Mouse (Mus musculus): Measurements from ENCODE around the gene Wdr83os. TPM values are rescaled to one million over a fixed set of nuclear protein-coding genes. Genes with fewer than 3 reads are reported as not detected.
A peak's percentile ranks its signal among the peaks of the same experiment; 100 is the strongest.

Wdr83os gene
- polyA plus RNA-seq, 1 experiment from 2014 or later, result 133 TPM

DNA sequence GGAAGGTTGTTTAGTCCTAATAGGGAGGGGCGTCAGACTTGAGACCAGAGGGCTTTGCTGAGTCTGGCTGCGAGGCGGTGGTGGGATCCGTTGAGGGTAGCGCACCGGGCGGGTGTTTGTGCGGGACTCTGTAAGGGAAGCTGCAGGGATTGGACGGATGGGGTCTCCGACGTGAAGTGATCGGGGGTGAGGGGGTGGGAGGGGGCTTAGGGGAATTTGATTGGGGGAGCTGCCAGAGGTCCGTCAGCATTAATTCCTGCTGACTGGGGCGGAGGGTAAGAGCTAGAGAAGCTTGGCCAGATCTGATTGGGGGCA, 43.2 kb upstream of the Wdr83os start:
- Histone ChIP-seq H3K27ac (ENCODE audit: low read length) (peak overlapping the region; percentile 97), H3K4me2 (ENCODE audit: low read length) (peak overlapping the region; percentile 98), H3K4me3 (ENCODE audit: low read depth, low read length) (peak overlapping the region; percentile 55), H3K4me1 (ENCODE audit: control insufficient read depth, insufficient read depth, low read length) (peaks cover 33% of the 10 kb centered on the region), H3K27me3 (ENCODE audit: control insufficient read depth, insufficient read depth, low read depth, low read length) (no peaks in the 10 kb centered on the region), H3K36me3 (ENCODE audit: control insufficient read depth, insufficient read depth, low read length) (peaks cover 7% of the 10 kb centered on the region), H3K9ac (ENCODE audit: low read depth, low read length) (peak overlapping the region; percentile 81), H3K9me3 (replicated peaks; ENCODE audit: control insufficient read depth, low read length, poor library complexity, severe bottlenecking) (no peaks in the 10 kb centered on the region)
- WGBS, result 0% methylated on average over 14 of the region's 14 CpGs
- ATAC-seq, result peak; percentile 69

DNA sequence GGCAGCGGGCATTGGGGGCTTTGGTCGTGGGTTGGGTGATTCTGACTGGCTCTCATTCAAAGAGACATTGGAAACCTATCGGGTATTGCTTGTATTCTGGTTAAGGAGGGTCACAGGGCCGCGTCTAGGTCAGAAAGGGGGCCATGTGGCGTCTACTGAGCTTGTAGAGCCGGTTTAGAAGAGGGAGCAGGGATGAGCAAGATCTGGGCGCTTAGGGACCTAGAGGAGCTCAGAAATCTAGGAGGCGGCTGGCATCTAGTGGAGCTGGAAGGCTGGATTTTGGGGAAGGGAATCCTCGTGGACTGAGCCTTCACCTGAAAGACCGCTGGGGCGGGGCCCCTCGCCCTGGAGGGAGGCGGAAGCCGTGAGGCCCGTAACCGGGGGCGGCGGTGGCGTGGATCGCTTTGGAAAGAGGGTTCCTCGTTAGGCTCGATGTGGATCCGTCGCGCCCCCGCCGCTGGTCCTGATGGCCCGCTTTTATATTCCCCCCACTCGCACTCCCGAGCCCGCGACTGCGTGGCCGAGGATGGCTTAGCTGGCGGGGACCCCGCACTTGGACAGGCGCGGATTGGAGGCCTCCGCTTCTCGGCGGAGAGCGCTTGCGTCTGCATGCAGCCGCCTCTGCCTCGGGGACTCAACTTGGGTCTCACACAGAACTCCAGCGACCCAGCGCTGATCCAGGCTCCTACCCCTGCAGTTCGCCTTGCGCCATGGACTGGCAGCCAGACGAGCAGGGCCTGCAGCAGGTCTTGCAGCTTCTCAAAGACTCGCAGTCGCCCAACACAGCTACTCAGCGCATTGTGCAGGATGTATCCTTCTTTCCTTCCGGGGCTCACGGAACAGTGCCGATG, 42.6 kb upstream of the Wdr83os start:
- Histone ChIP-seq H3K36me3 (ENCODE audit: control insufficient read depth, insufficient read depth, low read length) (peaks cover 3% of the 10 kb centered on the region), H3K4me3 (ENCODE audit: low read depth, low read length) (peak overlapping the region; percentile 55), H3K4me2 (ENCODE audit: low read length) (peak overlapping the region; percentile 98), H3K9me3 (replicated peaks; ENCODE audit: control insufficient read depth, low read length, poor library complexity, severe bottlenecking) (no peaks in the 10 kb centered on the region), H3K4me1 (ENCODE audit: control insufficient read depth, insufficient read depth, low read length) (peaks cover 33% of the 10 kb centered on the region), H3K27me3 (ENCODE audit: control insufficient read depth, insufficient read depth, low read depth, low read length) (no peaks in the 10 kb centered on the region), H3K27ac (ENCODE audit: low read length) (peak overlapping the region; percentile 97), H3K9ac (ENCODE audit: low read depth, low read length) (peak overlapping the region; percentile 81)
- WGBS, result under 1% methylated on average over 57 of the region's 57 CpGs
- peak; percentile 12; the same call in 1 of the 2 replicates for ATAC-seq

DNA sequence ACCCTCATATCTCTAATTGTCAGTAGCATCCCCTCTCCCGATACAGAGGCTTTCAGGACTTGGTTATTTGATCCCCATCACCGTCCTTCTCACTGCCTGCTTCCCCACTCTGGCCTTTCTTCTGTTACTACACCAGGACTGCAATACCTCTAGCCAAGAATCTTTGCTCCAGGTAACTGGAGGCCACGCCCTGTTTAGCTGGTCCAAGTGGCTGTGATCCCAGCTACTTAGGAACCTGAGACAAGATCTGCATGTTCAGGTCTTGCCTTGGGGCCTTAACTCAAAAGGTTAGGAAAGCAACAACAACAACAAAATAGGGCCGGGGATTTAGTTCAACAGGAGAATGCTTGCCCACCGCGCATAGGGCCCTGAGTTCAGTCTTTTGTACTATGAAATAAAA, 36.9 kb upstream of the Wdr83os start:
- ATAC-seq, result no peak
- H3K4me2 ChIP-seq (ENCODE audit: low read length), result no peak overlapping the region

DNA sequence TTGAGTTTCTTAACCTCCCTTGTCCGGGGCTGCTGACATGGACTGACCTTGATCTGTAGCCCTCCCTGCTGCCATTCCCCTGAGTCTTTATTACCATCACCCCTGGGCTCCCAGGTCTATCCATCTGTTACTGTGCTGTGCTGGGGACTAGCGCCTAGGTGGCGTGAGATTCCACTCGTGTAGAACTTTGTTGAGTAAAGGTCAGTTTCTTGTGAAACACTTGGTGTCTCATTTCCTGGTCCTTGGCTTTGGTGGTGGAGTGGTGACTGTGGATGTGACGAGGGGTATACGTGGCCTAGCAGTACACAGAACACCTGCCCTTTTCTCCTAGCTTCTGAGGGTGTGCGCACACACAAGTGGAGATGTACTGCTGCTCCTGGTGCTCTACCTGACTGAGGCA, 23.2 kb upstream of the Wdr83os start:
- no peak for ATAC-seq
- Histone ChIP-seq H3K36me3 (ENCODE audit: control insufficient read depth, insufficient read depth, low read length) (peaks cover 16% of the 10 kb centered on the region), H3K27me3 (ENCODE audit: control insufficient read depth, insufficient read depth, low read depth, low read length) (no peaks in the 10 kb centered on the region), H3K4me2 (ENCODE audit: low read length) (no peak overlapping the region), H3K27ac (ENCODE audit: low read length) (no peak overlapping the region), H3K9ac (ENCODE audit: low read depth, low read length) (no peak overlapping the region), H3K4me1 (ENCODE audit: control insufficient read depth, insufficient read depth, low read length) (peaks cover 17% of the 10 kb centered on the region), H3K9me3 (replicated peaks; ENCODE audit: control insufficient read depth, low read length, poor library complexity, severe bottlenecking) (no peaks in the 10 kb centered on the region), H3K4me3 (ENCODE audit: low read depth, low read length) (no peak overlapping the region)
- 83% methylated on average over 7 of the region's 7 CpGs for WGBS

More for the DNA sequence above, 36.9 kb upstream of the Wdr83os start:
- 95% methylated on average over 6 of the region's 6 CpGs for WGBS
- H3K9ac ChIP-seq (ENCODE audit: low read depth, low read length), result no peak overlapping the region
- H3K27ac ChIP-seq (ENCODE audit: low read length), result no peak overlapping the region
- peaks cover 21% of the 10 kb centered on the region for H3K36me3 ChIP-seq (ENCODE audit: control insufficient read depth, insufficient read depth, low read length)
- H3K27me3 ChIP-seq (ENCODE audit: control insufficient read depth, insufficient read depth, low read depth, low read length), result no peaks in the 10 kb centered on the region
- H3K4me3 ChIP-seq (ENCODE audit: low read depth, low read length), result no peak overlapping the region
- H3K9me3 ChIP-seq (replicated peaks; ENCODE audit: control insufficient read depth, low read length, poor library complexity, severe bottlenecking), result no peaks in the 10 kb centered on the region
- H3K4me1 ChIP-seq (ENCODE audit: control insufficient read depth, insufficient read depth, low read length), result peaks cover 7% of the 10 kb centered on the region

DNA sequence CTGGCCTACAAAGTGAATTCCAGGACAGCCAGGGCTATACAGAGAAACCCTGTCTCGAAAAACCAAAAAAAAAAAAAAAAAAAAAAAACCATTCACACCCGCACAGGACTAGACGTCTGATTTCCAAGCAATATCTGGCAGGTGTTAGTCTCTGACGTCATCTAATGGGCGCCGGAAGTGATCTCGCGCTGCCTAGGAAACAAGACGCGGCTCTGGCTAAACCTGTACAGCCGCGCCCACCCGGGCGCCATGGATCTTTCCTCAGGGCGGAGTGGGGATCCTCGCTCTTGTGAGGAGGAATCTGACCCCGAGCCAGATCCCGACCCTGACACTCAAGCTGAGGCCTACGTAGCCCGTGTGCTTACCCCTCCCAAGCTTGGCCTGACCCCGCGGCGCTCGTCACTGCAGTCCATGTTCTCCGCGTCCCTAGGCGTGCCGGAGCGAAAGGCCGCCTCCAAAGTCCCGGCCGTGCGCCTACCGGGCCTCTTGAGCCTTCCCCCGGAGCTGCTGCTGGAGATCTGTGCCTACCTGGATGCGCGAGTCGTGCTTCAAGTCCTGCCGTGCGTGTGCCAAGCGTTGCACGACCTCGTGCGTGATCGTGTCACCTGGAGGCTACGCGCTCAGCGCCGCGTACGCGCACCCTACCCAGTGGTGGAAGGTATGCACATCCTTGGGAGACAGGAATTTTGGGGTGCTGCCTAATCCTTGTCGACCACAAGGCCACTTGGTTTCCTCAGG, 20.5 kb upstream of the Wdr83os start, which contains the start of gene Fbxw9:
Gene Fbxw9, plus strand, starts transcription at position 177 of the 738 bp plus-strand sequence.
- Histone ChIP-seq H3K4me1 (ENCODE audit: control insufficient read depth, insufficient read depth, low read length) (peaks cover 17% of the 10 kb centered on the region), H3K36me3 (ENCODE audit: control insufficient read depth, insufficient read depth, low read length) (peaks cover 12% of the 10 kb centered on the region), H3K27ac (ENCODE audit: low read length) (peak within 1 kb of the TSS; percentile 84), H3K9me3 (replicated peaks; ENCODE audit: control insufficient read depth, low read length, poor library complexity, severe bottlenecking) (no peaks in the 10 kb centered on the region), H3K27me3 (ENCODE audit: control insufficient read depth, insufficient read depth, low read depth, low read length) (no peaks in the 10 kb centered on the region), H3K4me3 (ENCODE audit: low read depth, low read length) (peak within 1 kb of the TSS; percentile 96), H3K4me2 (ENCODE audit: low read length) (peak within 1 kb of the TSS; percentile 63), H3K9ac (ENCODE audit: low read depth, low read length) (peak within 1 kb of the TSS; percentile 88)
- WGBS, result under 1% methylated on average over 52 of the region's 53 CpGs
- peak; percentile 95 for ATAC-seq

DNA sequence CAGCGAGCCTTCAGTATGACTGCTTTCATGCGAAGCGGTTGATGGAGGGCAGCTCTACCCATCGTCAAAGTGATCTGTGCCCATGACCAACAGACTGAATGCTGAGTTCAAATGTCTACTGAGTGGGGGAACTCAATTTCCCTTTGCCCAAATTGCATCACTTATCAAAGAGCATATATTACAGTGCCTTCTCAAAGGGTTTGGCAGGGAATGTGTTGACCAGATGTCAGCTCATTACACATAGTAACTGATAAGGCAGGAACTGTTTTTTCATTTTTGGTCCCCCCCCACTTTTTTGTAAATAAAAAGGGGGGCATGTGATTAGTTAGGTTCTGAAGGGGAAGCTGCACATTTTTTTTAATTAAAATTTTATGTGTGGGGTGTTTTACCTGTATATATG, 17.9 kb upstream of the Wdr83os start:
- no peak for ATAC-seq
- H3K36me3 ChIP-seq (ENCODE audit: control insufficient read depth, insufficient read depth, low read length), result peaks cover 15% of the 10 kb centered on the region
- WGBS, result 94% methylated on average over 4 of the region's 4 CpGs

DNA sequence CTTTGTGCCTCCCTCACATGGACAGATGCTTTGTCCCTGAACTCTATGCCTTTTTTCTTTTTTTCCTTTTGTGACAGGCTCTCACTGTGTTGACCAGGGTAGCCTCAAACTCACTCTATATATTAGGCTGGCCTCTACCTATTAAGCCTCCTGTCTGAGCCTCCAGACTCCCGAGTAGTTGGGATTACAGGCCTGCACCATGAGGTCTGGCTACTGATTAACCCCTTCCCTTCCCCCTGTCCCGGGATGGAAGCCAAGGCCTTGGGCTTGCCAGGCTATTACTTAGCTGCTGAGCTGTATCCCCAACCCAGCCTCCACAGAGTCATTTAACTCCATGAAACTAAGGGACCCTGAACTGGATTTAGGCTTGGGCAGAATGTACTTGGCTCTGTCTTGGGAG, 15.3 kb upstream of the Wdr83os start:
- 37% methylated on average over 2 of the region's 2 CpGs for WGBS
- ATAC-seq, result no peak
- Histone ChIP-seq H3K27me3 (ENCODE audit: control insufficient read depth, insufficient read depth, low read depth, low read length) (no peaks in the 10 kb centered on the region), H3K27ac (ENCODE audit: low read length) (no peak overlapping the region), H3K4me1 (ENCODE audit: control insufficient read depth, insufficient read depth, low read length) (peaks cover 17% of the 10 kb centered on the region), H3K9me3 (replicated peaks; ENCODE audit: control insufficient read depth, low read length, poor library complexity, severe bottlenecking) (no peaks in the 10 kb centered on the region), H3K36me3 (ENCODE audit: control insufficient read depth, insufficient read depth, low read length) (peaks cover 20% of the 10 kb centered on the region), H3K9ac (ENCODE audit: low read depth, low read length) (no peak overlapping the region), H3K4me3 (ENCODE audit: low read depth, low read length) (no peak overlapping the region), H3K4me2 (ENCODE audit: low read length) (no peak overlapping the region)

More for the DNA sequence above, 17.9 kb upstream of the Wdr83os start:
- no peaks in the 10 kb centered on the region for H3K9me3 ChIP-seq (replicated peaks; ENCODE audit: control insufficient read depth, low read length, poor library complexity, severe bottlenecking)
- no peak overlapping the region for H3K4me2 ChIP-seq (ENCODE audit: low read length)
- H3K27ac ChIP-seq (ENCODE audit: low read length), result no peak overlapping the region
- H3K4me1 ChIP-seq (ENCODE audit: control insufficient read depth, insufficient read depth, low read length), result peaks cover 17% of the 10 kb centered on the region
- H3K27me3 ChIP-seq (ENCODE audit: control insufficient read depth, insufficient read depth, low read depth, low read length), result no peaks in the 10 kb centered on the region
- no peak overlapping the region for H3K4me3 ChIP-seq (ENCODE audit: low read depth, low read length)
- H3K9ac ChIP-seq (ENCODE audit: low read depth, low read length), result no peak overlapping the region

DNA sequence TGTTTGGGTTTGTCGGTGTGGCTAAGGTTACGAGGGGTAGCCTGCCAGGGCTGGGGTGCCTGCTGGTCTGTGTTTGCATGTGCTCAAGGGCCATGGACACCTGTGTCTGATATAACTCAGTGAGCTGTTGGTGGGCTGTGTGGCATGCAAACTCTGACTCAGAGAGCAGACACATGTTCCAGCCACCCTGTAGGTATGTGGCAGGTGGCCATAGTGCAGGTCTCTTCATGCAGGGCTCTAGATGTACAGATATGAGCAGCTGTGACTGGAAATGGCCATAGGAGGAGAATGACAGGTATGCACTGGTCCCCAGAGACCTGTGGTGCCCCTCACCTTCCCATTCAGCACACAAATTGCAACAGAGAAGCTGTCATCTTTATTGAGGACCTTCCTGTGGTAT, 13.4 kb upstream of the Wdr83os start:
- no peak for ATAC-seq
- 95% methylated on average over 2 of the region's 2 CpGs for WGBS
- no peaks in the 10 kb centered on the region for H3K9me3 ChIP-seq (replicated peaks; ENCODE audit: control insufficient read depth, low read length, poor library complexity, severe bottlenecking)
- peaks cover 4% of the 10 kb centered on the region for H3K4me1 ChIP-seq (ENCODE audit: control insufficient read depth, insufficient read depth, low read length)
- no peak overlapping the region for H3K4me2 ChIP-seq (ENCODE audit: low read length)
- no peak overlapping the region for H3K4me3 ChIP-seq (ENCODE audit: low read depth, low read length)
- H3K9ac ChIP-seq (ENCODE audit: low read depth, low read length), result no peak overlapping the region
- no peaks in the 10 kb centered on the region for H3K27me3 ChIP-seq (ENCODE audit: control insufficient read depth, insufficient read depth, low read depth, low read length)
- H3K36me3 ChIP-seq (ENCODE audit: control insufficient read depth, insufficient read depth, low read length), result peaks cover 20% of the 10 kb centered on the region
- no peak overlapping the region for H3K27ac ChIP-seq (ENCODE audit: low read length)

DNA sequence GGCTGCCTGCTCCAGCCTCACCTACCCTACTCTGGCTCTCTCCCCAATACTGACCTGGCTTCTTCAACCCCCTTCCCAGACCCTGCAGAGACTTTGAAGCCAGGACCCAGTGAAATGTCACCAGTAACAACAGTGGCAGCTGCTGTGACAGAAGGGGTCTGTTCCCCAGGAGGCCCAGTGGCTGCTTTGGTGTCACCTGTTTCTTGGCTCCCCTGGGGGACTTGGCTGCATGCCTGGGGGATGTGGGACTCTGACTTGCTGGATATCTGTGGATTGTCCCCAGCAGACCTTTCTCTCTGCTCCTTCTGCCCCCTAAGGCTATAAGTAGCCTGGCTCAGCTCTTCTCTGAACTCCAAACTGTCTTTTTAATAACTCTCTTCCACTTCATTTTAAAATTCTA, 12.6 kb upstream of the Wdr83os start, which contains the start of gene Gm5741:
Gene Gm5741, minus strand, starts transcription at position 1 of the 400 bp plus-strand sequence.
- no peak for ATAC-seq

More for the DNA sequence above, 12.6 kb upstream of the Wdr83os start, which contains the start of gene Gm5741:
- no peak within 1 kb of the TSS for H3K27ac ChIP-seq (ENCODE audit: low read length)
- H3K36me3 ChIP-seq (ENCODE audit: control insufficient read depth, insufficient read depth, low read length), result peaks cover 16% of the 10 kb centered on the region
- no peak within 1 kb of the TSS for H3K4me2 ChIP-seq (ENCODE audit: low read length)
- H3K27me3 ChIP-seq (ENCODE audit: control insufficient read depth, insufficient read depth, low read depth, low read length), result no peaks in the 10 kb centered on the region
- H3K9ac ChIP-seq (ENCODE audit: low read depth, low read length), result no peak within 1 kb of the TSS
- no peaks in the 10 kb centered on the region for H3K9me3 ChIP-seq (replicated peaks; ENCODE audit: control insufficient read depth, low read length, poor library complexity, severe bottlenecking)
- H3K4me3 ChIP-seq (ENCODE audit: low read depth, low read length), result no peak within 1 kb of the TSS
- peaks cover 8% of the 10 kb centered on the region for H3K4me1 ChIP-seq (ENCODE audit: control insufficient read depth, insufficient read depth, low read length)
